ENCODE assay signal across 8 mouse cellular contexts in genomic region chr6:31527897-31528296, GRCm38 (mm10). TPM values are rescaled to one million over a fixed set of nuclear protein-coding genes. Genes with fewer than 3 reads are reported as not detected.
A peak's percentile ranks its signal among the peaks of the same experiment; 100 is the strongest.
DNase-seq lines count a peak whose midpoint lies in the region; ATAC-seq lines count a peak whose summit lies in the region.

No protein-coding gene starts in this region.

- ATAC-seq in CD4-positive, CD25-positive, alpha-beta regulatory T cell, adult 4 months = no peak
- peak; percentile 64 for ATAC-seq in megakaryocyte-erythroid progenitor cell, adult 5-6 weeks (replicated peaks; ENCODE audit: low FRiP score, low TSS enrichment, poor library complexity, severe bottlenecking)

- DNase-seq in CD4-positive, CD25-positive, alpha-beta regulatory T cell, adult 2 months (ENCODE audit: low read depth, low spot score) = peak; percentile 57
- peak; percentile 63 to 77 for DNase-seq in left cerebral cortex, adult 18-20 months (ENCODE audit: low spot score in 2 of 2)
- no peak for DNase-seq in left cerebral cortex, adult 11 months (ENCODE audit: low spot score)
- peak; percentile 85 for DNase-seq in brain, adult 2 months (ENCODE audit: low read depth, low spot score)
- DNase-seq in kidney, postnatal 14 days = peak; percentile 61
- DNase-seq in yolk sac, embryonic 10.5 days (ENCODE audit: low spot score) = no peak

RNA-seq across cellular contexts. Expression of gene Podxl, which starts 35.9 kb away (rescaled TPM):
- polyA plus RNA-seq in CD4-positive, CD25-positive, alpha-beta regulatory T cell, adult 4 months (2017; shearing (Covaris generic)) = not detected
- 10 to 100 TPM; 20.3 to 22.7 TPM for total RNA-seq in left cerebral cortex, adult 18-20 months (2021)
- total RNA-seq in megakaryocyte-erythroid progenitor cell, adult 5-6 weeks (2014; fragmentation: Nextera tagmentation) = 0.92 and 1.8 TPM in 2 replicates
- total RNA-seq in megakaryocyte-erythroid progenitor cell, adult 5-6 weeks (2017) = 0.23 and 0.72 TPM in 2 replicates

Comparison
In these comparisons a context has a peak if more than half of its experiments do, and no peak if none do; other contexts are left out.
1. DNase-seq: peak in CD4-positive, CD25-positive, alpha-beta regulatory T cell, adult 2 months (single experiment), left cerebral cortex, adult 18-20 months (2 of 2), brain, adult 2 months (single experiment) and kidney, postnatal 14 days (single experiment); none in left cerebral cortex, adult 11 months (single experiment) and yolk sac, embryonic 10.5 days (single experiment).
2. RNA of gene Podxl, which starts 35.9 kb away (total RNA-seq): 20.3 to 22.7 TPM in left cerebral cortex, adult 18-20 months; 0.23 to 1.8 TPM in megakaryocyte-erythroid progenitor cell, adult 5-6 weeks; every median in the first group is over 4 times any median in the second.